Mouse (Mus musculus) embryonic facial prominence, embryonic 10.5 days (tissue): Measurements from ENCODE around the gene Gm17657. TPM values are rescaled to one million over a fixed set of nuclear protein-coding genes. Genes with fewer than 3 reads are reported as not detected.
A peak's percentile ranks its signal among the peaks of the same experiment; 100 is the strongest.

Source experiments
- DNase-seq: peaks from one replicate; pipeline ENCODE4 v3.0.0-alpha.2; 2017; ENCODE audit warnings: low spot score
- H3K27ac ChIP-seq: fragments of 300-500 bp; sonication (generic); replicated peaks from 2 replicates; pipeline ENCODE4 v1.5.1; 2016; ENCODE audit warnings: mild to moderate bottlenecking
- H3K27me3 ChIP-seq: fragments of 300-500 bp; sonication (generic); replicated peaks from 2 replicates; pipeline ENCODE4 v1.6.1; 2016; ENCODE audit warnings: low read depth, mild to moderate bottlenecking; ENCODE audit not compliant: poor library complexity, severe bottlenecking
- H3K36me3 ChIP-seq: fragments of 300-500 bp; sonication (generic); replicated peaks from 2 replicates; pipeline ENCODE4 v1.6.1; 2016; ENCODE audit warnings: mild to moderate bottlenecking, moderate library complexity
- H3K4me1 ChIP-seq: fragments of 300-500 bp; sonication (generic); 2 replicates; pipeline ENCODE4 v1.6.1; 2016
- H3K4me3 ChIP-seq: fragments of 300-500 bp; sonication (generic); 2 replicates; pipeline ENCODE4 v1.5.1; 2016; ENCODE audit warnings: mild to moderate bottlenecking, moderate library complexity
- H3K9me3 ChIP-seq: fragments of 300-500 bp; sonication (generic); 2 replicates; pipeline ENCODE4 v1.6.1; 2016; ENCODE audit warnings: mild to moderate bottlenecking
- WGBS: fragments of 180-500 bp; shearing (Covaris S2); methylation state at CpG from one replicate; pipeline ENCODE4 v1.1.7; 2016; 5-methylcytosine and 5-hydroxymethylcytosine counted together
- polyA plus RNA-seq: library from polyadenylated mRNA; unstranded; fragments of >200 nt; fragmentation: Nextera tagmentation; extraction: Ambion mirVana; gene quantifications from 2 replicates; pipeline ENCODE4 v1.2.1, GENCODE M21; 2016

Gm17657 gene
- polyA plus RNA-seq, 1 experiment from 2014 or later, result not detected

DNA sequence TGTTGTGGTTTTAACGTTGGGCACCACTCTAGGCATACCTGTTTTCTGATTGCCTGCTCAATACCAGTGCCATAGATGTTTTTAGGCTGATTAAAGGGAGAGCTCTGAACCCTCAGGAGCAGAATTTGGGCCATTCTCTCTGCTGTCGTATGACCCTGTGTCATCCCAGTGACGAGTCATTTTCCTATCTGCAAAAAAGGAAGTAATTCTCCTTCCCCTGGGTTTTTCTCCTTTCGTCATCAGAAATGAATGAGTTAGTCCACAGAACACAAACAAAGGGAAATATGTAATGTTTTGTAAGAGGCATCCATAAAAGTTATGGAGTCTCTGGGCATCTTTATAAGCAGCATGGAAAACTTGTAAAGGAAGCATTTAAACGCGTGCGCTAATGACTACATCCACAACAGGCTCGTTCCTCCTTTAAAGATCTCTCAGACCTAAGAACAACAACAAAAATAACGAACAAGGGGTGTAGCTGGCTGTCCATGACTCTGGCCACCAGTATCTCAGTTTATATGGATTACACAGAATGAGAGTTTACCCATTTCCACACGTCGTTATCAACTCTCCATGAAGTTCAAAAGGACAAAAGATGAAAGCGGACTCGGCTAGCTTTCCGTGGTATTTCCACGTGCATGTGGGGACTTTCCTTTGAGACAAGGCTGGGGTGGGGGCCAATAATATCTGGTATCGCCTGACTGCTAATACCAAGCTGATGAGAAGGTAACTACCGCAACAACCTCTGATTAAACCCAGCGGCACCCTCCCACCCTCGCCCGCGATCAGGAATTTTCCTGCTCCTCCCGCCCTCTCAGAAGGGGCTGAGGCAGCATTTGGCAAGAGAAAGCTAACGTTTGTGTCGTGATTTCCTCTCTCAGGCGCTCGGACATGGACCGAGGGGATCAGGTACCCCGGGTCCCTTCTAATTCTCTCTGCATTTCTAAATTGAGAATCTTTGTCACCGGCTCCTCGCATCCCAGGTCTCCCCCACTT, 60.2 kb downstream of the Gm17657 start:
- H3K27ac ChIP-seq, result peak overlapping the region; percentile 98
- peak overlapping the region; percentile 95 for H3K4me3 ChIP-seq
- peak; percentile 73 for DNase-seq
- peaks cover 13% of the 10 kb centered on the region for H3K36me3 ChIP-seq
- 6% methylated on average over 30 of the region's 30 CpGs for WGBS
- no peaks in the 10 kb centered on the region for H3K9me3 ChIP-seq
- H3K4me1 ChIP-seq, result peaks cover 44% of the 10 kb centered on the region
- H3K27me3 ChIP-seq, result no peaks in the 10 kb centered on the region

- no peaks in the 10 kb centered on the region for H3K9me3 ChIP-seq
- H3K36me3 ChIP-seq, result peaks cover 4% of the 10 kb centered on the region
- peak overlapping the region; percentile 95 for H3K4me3 ChIP-seq
- no peaks in the 10 kb centered on the region for H3K27me3 ChIP-seq
- H3K4me1 ChIP-seq, result peaks cover 35% of the 10 kb centered on the region
- no peak for DNase-seq
- peak overlapping the region; percentile 98 for H3K27ac ChIP-seq
- 79% methylated on average over 8 of the region's 8 CpGs for WGBS
Observed at GRCm38 (mm10) chr17:29488257-29488977, 61.0 kb downstream of the Gm17657 start.

DNA sequence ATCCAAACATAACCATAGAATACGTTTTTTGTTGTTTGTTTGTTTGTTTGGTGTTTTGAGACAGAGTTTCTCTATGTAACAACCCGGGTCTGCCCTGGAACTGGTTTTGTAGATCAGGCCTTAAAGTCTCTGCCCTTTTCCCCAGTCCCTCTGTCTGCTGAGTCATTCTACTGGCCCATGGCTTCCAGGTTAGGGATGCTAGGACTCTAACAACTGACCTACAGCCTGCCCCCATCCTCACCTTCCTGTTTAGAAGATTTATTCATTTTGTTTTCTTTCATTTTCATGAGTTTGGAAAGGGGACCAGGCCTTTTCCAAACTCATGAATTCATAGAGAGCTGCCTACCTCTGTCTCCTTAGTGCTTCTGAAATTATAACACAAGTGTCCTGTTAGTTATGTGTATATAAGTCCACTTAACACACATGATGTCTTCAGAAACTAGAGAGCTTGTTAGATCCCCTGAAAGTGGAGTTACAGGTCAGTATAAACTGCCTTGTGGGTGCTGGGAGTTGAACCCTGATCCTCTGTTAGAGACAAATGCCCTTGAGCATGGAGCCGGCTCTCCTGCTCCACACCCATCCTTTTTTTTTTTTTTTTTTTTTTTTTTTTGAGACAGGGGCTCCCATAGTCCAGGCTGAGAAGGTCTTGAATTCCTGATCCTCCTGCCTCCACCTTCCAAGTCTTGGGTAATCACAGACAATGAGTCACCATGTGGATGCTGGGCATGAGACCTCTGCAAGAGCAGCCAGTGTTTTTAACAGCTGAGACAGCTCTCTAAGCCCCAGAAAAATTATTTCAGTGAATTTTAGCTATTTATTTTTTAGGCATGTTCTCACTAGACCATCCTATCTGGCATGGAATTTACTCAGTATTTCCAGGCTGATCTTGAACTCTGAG, 63.9 kb downstream of the Gm17657 start:
- H3K9me3 ChIP-seq, result 0 out of 2 replicates have a peak, but pooled peaks cover 6% of the 10 kb centered on the region
- no peak for DNase-seq
- H3K4me1 ChIP-seq, result peaks cover 23% of the 10 kb centered on the region
- H3K4me3 ChIP-seq, result no peak overlapping the region
- no peak overlapping the region for H3K27ac ChIP-seq
- WGBS, result 73% methylated on average over 3 of the region's 3 CpGs
- H3K36me3 ChIP-seq, result no peaks in the 10 kb centered on the region
- H3K27me3 ChIP-seq, result no peaks in the 10 kb centered on the region

GRCm38 (mm10) chr17:29484431-29484830, 65.0 kb downstream of the Gm17657 start:
- Histone ChIP-seq H3K9me3 (0 out of 2 replicates have a peak, but pooled peaks cover 6% of the 10 kb centered on the region), H3K27ac (no peak overlapping the region), H3K27me3 (no peaks in the 10 kb centered on the region), H3K36me3 (no peaks in the 10 kb centered on the region), H3K4me3 (no peak overlapping the region), H3K4me1 (peaks cover 20% of the 10 kb centered on the region)
- no peak for DNase-seq
- 84% methylated on average over 2 of the region's 2 CpGs for WGBS

- H3K4me3 ChIP-seq, result no peak overlapping the region
- DNase-seq, result no peak
- WGBS, result 92% methylated on average over 2 of the region's 2 CpGs
- no peak overlapping the region for H3K27ac ChIP-seq
- 0 out of 2 replicates have a peak, but pooled peaks cover 6% of the 10 kb centered on the region for H3K9me3 ChIP-seq
- peaks cover 9% of the 10 kb centered on the region for H3K4me1 ChIP-seq
- H3K27me3 ChIP-seq, result no peaks in the 10 kb centered on the region
- no peaks in the 10 kb centered on the region for H3K36me3 ChIP-seq
Observed at GRCm38 (mm10) chr17:29483282-29483681, 66.2 kb downstream of the Gm17657 start.

DNA sequence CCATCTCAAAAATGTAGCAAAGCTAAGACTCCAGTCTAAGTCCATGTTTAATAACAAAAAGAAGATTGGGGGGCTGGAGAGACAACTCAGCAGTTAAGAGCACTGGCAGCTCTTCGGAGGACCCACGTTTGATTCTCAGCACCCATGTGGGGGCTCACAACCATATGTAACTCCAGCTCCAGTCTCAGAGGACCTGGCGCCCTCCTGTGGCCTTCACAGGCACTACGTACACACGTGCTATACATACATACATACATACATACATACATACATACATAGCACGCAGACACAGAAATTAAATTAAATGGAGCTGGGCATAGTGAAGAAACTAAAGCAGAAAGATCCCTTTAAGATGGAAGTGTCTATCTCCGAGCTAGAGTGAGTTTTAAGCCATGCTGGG, 66.8 kb downstream of the Gm17657 start:
- H3K27me3 ChIP-seq, result no peaks in the 10 kb centered on the region
- WGBS, result 90% methylated on average over 7 of the region's 7 CpGs
- 0 out of 2 replicates have a peak, but pooled peaks cover 6% of the 10 kb centered on the region for H3K9me3 ChIP-seq
- no peak overlapping the region for H3K4me3 ChIP-seq
- peaks cover 8% of the 10 kb centered on the region for H3K4me1 ChIP-seq
- DNase-seq, result no peak
- H3K36me3 ChIP-seq, result no peaks in the 10 kb centered on the region
- no peak overlapping the region for H3K27ac ChIP-seq

- Histone ChIP-seq H3K4me3 (no peak overlapping the region), H3K27me3 (no peaks in the 10 kb centered on the region), H3K36me3 (no peaks in the 10 kb centered on the region), H3K4me1 (peaks cover 8% of the 10 kb centered on the region), H3K27ac (no peak overlapping the region), H3K9me3 (0 out of 2 replicates have a peak, but pooled peaks cover 6% of the 10 kb centered on the region)
- 81% methylated on average over 2 of the region's 2 CpGs for WGBS
- no peak for DNase-seq
Observed at GRCm38 (mm10) chr17:29480256-29480655, 69.2 kb downstream of the Gm17657 start.

DNA sequence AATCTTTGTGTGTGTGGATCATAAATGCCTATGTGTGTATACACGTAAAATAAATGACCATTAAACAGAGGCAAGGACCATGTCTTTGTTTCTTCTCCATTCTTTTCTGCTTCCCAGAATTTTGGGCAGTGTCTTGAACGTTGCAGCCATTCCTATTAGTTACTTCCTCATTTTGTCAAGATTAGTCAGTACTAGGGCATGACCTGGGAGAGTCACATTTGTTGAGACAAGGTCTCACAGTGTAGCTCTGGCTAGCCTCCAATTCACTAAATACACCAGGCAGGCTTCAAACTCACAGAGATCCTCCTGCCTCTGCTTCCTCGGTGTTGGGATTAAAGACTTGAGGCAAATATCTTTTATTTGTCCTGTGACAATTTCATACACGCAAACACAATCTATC, 71.2 kb downstream of the Gm17657 start:
- no peak for DNase-seq
- 88% methylated on average over 4 of the region's 4 CpGs for WGBS
- H3K36me3 ChIP-seq, result no peaks in the 10 kb centered on the region

GRCm38 (mm10) chr17:29477357-29477756, 72.1 kb downstream of the Gm17657 start:
- Histone ChIP-seq H3K4me3 (no peak overlapping the region), H3K9me3 (no peaks in the 10 kb centered on the region), H3K27me3 (no peaks in the 10 kb centered on the region), H3K27ac (no peak overlapping the region), H3K4me1 (peaks cover 8% of the 10 kb centered on the region), H3K36me3 (no peaks in the 10 kb centered on the region)
- no peak for DNase-seq
- WGBS, result 91% methylated on average over 10 of the region's 10 CpGs

More for the DNA sequence above, 71.2 kb downstream of the Gm17657 start:
- Histone ChIP-seq H3K9me3 (0 out of 2 replicates have a peak, but pooled peaks cover 6% of the 10 kb centered on the region), H3K27ac (no peak overlapping the region), H3K4me1 (peaks cover 8% of the 10 kb centered on the region), H3K4me3 (no peak overlapping the region), H3K27me3 (no peaks in the 10 kb centered on the region)

DNA sequence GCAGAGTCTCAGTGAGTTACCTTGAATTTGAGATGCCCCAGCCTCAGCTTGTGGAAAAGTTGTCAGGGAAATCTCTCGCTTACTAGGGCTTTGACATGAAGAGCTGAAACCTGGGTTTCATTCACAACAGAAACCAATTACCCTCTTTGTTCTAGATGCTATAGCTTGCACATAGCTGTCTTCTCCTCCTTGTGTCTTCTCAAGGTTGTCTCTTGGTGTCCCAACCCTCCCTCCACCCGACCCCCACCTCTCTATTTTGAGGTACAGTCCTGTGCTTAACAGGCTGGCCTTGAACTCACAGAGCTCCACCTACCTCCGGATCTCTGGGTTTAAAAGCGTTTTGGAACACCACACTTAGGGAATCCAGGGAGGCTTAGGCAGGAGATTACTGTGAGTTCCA, 73.0 kb downstream of the Gm17657 start:
- H3K4me1 ChIP-seq, result peaks cover 7% of the 10 kb centered on the region
- no peaks in the 10 kb centered on the region for H3K27me3 ChIP-seq
- H3K36me3 ChIP-seq, result no peaks in the 10 kb centered on the region
- H3K27ac ChIP-seq, result no peak overlapping the region
- H3K4me3 ChIP-seq, result no peak overlapping the region
- WGBS, result 76% methylated on average over 4 of the region's 4 CpGs
- no peaks in the 10 kb centered on the region for H3K9me3 ChIP-seq
- no peak for DNase-seq

DNA sequence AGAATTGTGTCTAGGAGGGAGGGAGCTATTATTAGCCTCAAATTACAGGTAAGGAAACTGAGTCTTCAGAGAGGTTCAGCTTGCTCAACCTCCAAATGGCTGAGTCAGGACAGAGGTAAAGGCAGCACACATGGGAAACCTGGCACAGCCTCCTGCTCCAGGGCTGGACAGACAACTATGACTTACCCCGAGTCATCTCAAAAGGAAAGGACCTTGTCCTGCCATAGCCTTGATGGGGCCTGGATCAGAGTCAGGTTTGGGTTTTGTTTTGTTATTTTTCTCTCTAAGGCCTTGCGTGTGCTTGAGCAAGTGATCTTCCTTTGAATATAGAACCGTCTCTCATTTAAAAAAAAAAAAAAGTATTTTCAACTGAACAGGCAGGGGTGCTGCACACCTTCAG, 74.3 kb downstream of the Gm17657 start:
- Histone ChIP-seq H3K4me3 (no peak overlapping the region), H3K36me3 (no peaks in the 10 kb centered on the region), H3K27me3 (no peaks in the 10 kb centered on the region), H3K27ac (no peak overlapping the region), H3K9me3 (no peaks in the 10 kb centered on the region), H3K4me1 (peaks cover 8% of the 10 kb centered on the region)
- DNase-seq, result no peak
- 96% methylated on average over 3 of the region's 3 CpGs for WGBS

DNA sequence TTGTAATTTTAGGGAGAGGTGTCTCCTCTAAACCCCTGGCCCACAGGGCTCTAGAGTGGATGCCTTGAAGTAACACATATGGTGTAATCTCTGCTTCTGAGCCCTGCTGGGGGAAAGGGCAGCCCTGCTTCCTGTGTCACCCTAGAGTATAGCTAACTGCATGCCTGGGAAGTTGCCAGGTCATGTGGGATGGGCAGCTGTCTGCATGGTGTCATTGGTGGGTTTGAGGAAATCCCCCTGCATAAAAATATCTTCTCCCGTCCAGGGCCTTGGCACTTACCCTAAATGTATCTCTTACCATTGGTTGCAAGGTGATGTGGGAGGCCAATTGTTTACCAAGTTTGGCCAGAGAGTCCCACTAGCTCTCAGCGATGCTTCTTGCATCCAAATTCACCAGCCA, 75.4 kb downstream of the Gm17657 start:
- Histone ChIP-seq H3K27me3 (no peaks in the 10 kb centered on the region), H3K4me1 (peaks cover 16% of the 10 kb centered on the region), H3K36me3 (no peaks in the 10 kb centered on the region), H3K9me3 (no peaks in the 10 kb centered on the region), H3K27ac (no peak overlapping the region), H3K4me3 (no peak overlapping the region)
- no peak for DNase-seq
- WGBS, result 86% methylated on average over 2 of the region's 2 CpGs
